Mouse (Mus musculus): ENCODE results near the gene Gm14403.
"Not testable (repeated sequence)": the region's sequence is repeated elsewhere in the genome, so short reads cannot be mapped to it uniquely, and the experiment has no call there.

- TF ChIP-seq MAX (IDR thresholded peaks at IDR 0.05); CTCF (IDR thresholded peaks at IDR 0.05; ENCODE audit: control insufficient read depth, insufficient read depth, insufficient read length); MYOD1 (IDR thresholded peaks at IDR 0.05; ENCODE audit: control insufficient read depth, insufficient read length, low read depth); MYOG (IDR thresholded peaks at IDR 0.05; ENCODE audit: control insufficient read depth, extremely low read depth, insufficient read length); USF1 (IDR thresholded peaks at IDR 0.05; ENCODE audit: low read depth): not testable (repeated sequence)
Measured at GRCm38 (mm10) chr2:177523674-177524073, 25.7 kb downstream of the Gm14403 start.

Data from C2C12 (cell line).